Comparison of ENCODE assay signal across 13 mouse cellular contexts in genomic region chr8:88774593-88775297, GRCm38 (mm10).
DNase-seq lines count a peak whose midpoint lies in the region; ATAC-seq and TF ChIP-seq lines count a peak whose summit lies in the region.
"Had no signal": no experiment of that assay in that cellular context is flagged by ENCODE, and none has a peak within 500 bp of the region (broad histone marks: within the 10 kb centered on the region; RNA-seq: fewer than 3 reads in every experiment).

No protein-coding gene starts in this region.

- no peak overlapping the region for H3K9ac ChIP-seq in kidney, embryonic 16.5 days (replicated peaks; ENCODE audit: low read length)
- no peak overlapping the region for H3K9ac ChIP-seq in forebrain, embryonic 16.5 days (replicated peaks; ENCODE audit: low read depth, low read length)
- H3K9ac ChIP-seq in midbrain, postnatal 0 days (replicated peaks; ENCODE audit: low read length, poor library complexity, severe bottlenecking) = no peak overlapping the region
- H3K9ac ChIP-seq: limb, embryonic 12.5 days had no signal

- no peaks in the 10 kb centered on the region for H3K36me3 ChIP-seq in kidney, embryonic 16.5 days (ENCODE audit: insufficient read depth, low read length)
- H3K36me3 ChIP-seq in kidney, adult 2 months (ENCODE audit: control insufficient read depth, insufficient read depth, low read length) = no peaks in the 10 kb centered on the region
- H3K36me3 ChIP-seq in forebrain, embryonic 16.5 days (ENCODE audit: control insufficient read depth, insufficient read depth) = no peaks in the 10 kb centered on the region
- no peaks in the 10 kb centered on the region for H3K36me3 ChIP-seq in midbrain, postnatal 0 days (ENCODE audit: insufficient read depth, low read length)
- H3K36me3 ChIP-seq: limb, embryonic 12.5 days had no signal

- no peak overlapping the region for H3K4me2 ChIP-seq in kidney, embryonic 16.5 days (replicated peaks; ENCODE audit: low read depth, low read length)
- H3K4me2 ChIP-seq in forebrain, embryonic 16.5 days (ENCODE audit: low read length) = peak overlapping the region; percentile 35
- no peak overlapping the region for H3K4me2 ChIP-seq in midbrain, postnatal 0 days (ENCODE audit: low read depth, low read length, poor library complexity, severe bottlenecking)
- H3K4me2 ChIP-seq: limb, embryonic 12.5 days had no signal

- DNase-seq in kidney, adult 2 months = no peak
- DNase-seq in brain, embryonic 14.5 days (ENCODE audit: low read depth) = peak; percentile 75
- peak; percentile 34 for DNase-seq in midbrain, postnatal 0 days (ENCODE audit: low spot score)
- no peak for DNase-seq in thymus, postnatal 14 days
- no peak for DNase-seq in lung, adult 2 months
- DNase-seq: cerebellum, adult 9-11 months; gastrocnemius, postnatal 14 days; spleen, adult 18-20 months; thymus, postnatal 36 days had no signal

- ATAC-seq in kidney, embryonic 16.5 days (ENCODE audit: low FRiP score, low TSS enrichment) = 0 out of 2 replicates have a peak, but pooled peaks have one; percentile 23
- peak; percentile 80 for ATAC-seq in forebrain, embryonic 16.5 days
- ATAC-seq in midbrain, postnatal 0 days (ENCODE audit: low FRiP score) = no peak

- WGBS in kidney, embryonic 16.5 days = 55% methylated on average over 19 of the region's 19 CpGs
- 57% methylated on average over 19 of the region's 19 CpGs for WGBS in kidney, adult 2 months
- whole genome bisulfite sequencing in forebrain, embryonic 16.5 days = 20% methylated on average over 19 of the region's 19 CpGs
- WGBS in midbrain, postnatal 0 days = 23% methylated on average over 19 of the region's 19 CpGs
- WGBS in lung, adult 2 months = 64% methylated on average over 19 of the region's 19 CpGs

- H3K9me3 ChIP-seq in kidney, embryonic 16.5 days (ENCODE audit: low read length) = peaks cover 3% of the 10 kb centered on the region; the same call in 1 of the 2 replicates
- no peaks in the 10 kb centered on the region for H3K9me3 ChIP-seq in forebrain, embryonic 16.5 days (ENCODE audit: control insufficient read depth, low read length)
- no peaks in the 10 kb centered on the region for H3K9me3 ChIP-seq in midbrain, postnatal 0 days (ENCODE audit: low read length)

- no peaks in the 10 kb centered on the region for H3K27me3 ChIP-seq in kidney, embryonic 16.5 days (ENCODE audit: insufficient read depth, low read length)
- no peaks in the 10 kb centered on the region for H3K27me3 ChIP-seq in kidney, adult 2 months (replicated peaks; ENCODE audit: control insufficient read depth, insufficient read depth, low read length)
- no peaks in the 10 kb centered on the region for H3K27me3 ChIP-seq in forebrain, embryonic 16.5 days (replicated peaks; ENCODE audit: control insufficient read depth, insufficient read depth, low read length)
- H3K27me3 ChIP-seq in midbrain, postnatal 0 days (ENCODE audit: insufficient read depth, low read length) = no peaks in the 10 kb centered on the region

- peaks cover 5% of the 10 kb centered on the region for H3K4me1 ChIP-seq in kidney, embryonic 16.5 days (ENCODE audit: insufficient read depth, low read length)
- H3K4me1 ChIP-seq in kidney, adult 2 months (ENCODE audit: control insufficient read depth, insufficient read depth, low read length) = no peaks in the 10 kb centered on the region
- peaks cover 17% of the 10 kb centered on the region for H3K4me1 ChIP-seq in forebrain, embryonic 16.5 days (replicated peaks; ENCODE audit: control insufficient read depth, insufficient read depth, low read length)
- peaks cover 3% of the 10 kb centered on the region; the same call in 1 of the 2 replicates for H3K4me1 ChIP-seq in midbrain, postnatal 0 days (ENCODE audit: insufficient read depth, low read length)
- no peaks in the 10 kb centered on the region for H3K4me1 ChIP-seq in lung, adult 2 months (ENCODE audit: control insufficient read depth, insufficient read depth, low read length)
- H3K4me1 ChIP-seq: limb, embryonic 12.5 days had no signal

- TF ChIP-seq CTCF in kidney, adult 2 months (conservative IDR thresholded peaks at IDR 0.05; ENCODE audit: insufficient read depth, insufficient read length, low read depth, low read length) = no peak
- no peak for TF ChIP-seq CTCF in brain, embryonic 14.5 days (IDR thresholded peaks at IDR 0.05; ENCODE audit: borderline replicate concordance, extremely low read depth, insufficient read depth, insufficient read length)
- TF ChIP-seq CTCF in midbrain, postnatal 0 days (IDR thresholded peaks at IDR 0.05) = no peak
- TF ChIP-seq CTCF in lung, adult 2 months (IDR thresholded peaks at IDR 0.05; ENCODE audit: insufficient read depth, low read length) = no peak

- no peak overlapping the region for H3K4me3 ChIP-seq in kidney, embryonic 16.5 days (ENCODE audit: low read length)
- no peak overlapping the region for H3K4me3 ChIP-seq in kidney, adult 2 months (ENCODE audit: insufficient read depth, low read depth, low read length)
- no peak overlapping the region for H3K4me3 ChIP-seq in forebrain, embryonic 16.5 days (replicated peaks; ENCODE audit: low read length)
- H3K4me3 ChIP-seq in midbrain, postnatal 0 days (ENCODE audit: low read depth, low read length) = no peak overlapping the region
- no peak overlapping the region for H3K4me3 ChIP-seq in lung, adult 2 months (replicated peaks; ENCODE audit: extremely low read depth, low read depth, low read length)
- H3K4me3 ChIP-seq: erythroblast, embryonic 14.5 days; limb, embryonic 12.5 days had no signal

- no peak overlapping the region for H3K27ac ChIP-seq in kidney, embryonic 16.5 days (ENCODE audit: low read length)
- no peak overlapping the region for H3K27ac ChIP-seq in kidney, adult 2 months (ENCODE audit: insufficient read depth, low read depth, low read length)
- peak overlapping the region; percentile 4; the same call in 1 of the 2 replicates for H3K27ac ChIP-seq in forebrain, embryonic 16.5 days (ENCODE audit: low read length)
- no peak overlapping the region for H3K27ac ChIP-seq in midbrain, postnatal 0 days (ENCODE audit: low read depth, low read length)
- H3K27ac ChIP-seq: limb, embryonic 12.5 days had no signal

- no peak for TF ChIP-seq POLR2A in kidney, adult 2 months (IDR thresholded peaks at IDR 0.05; ENCODE audit: low read depth, low read length)
- no peak for TF ChIP-seq POLR2A in brain, embryonic 14.5 days (IDR thresholded peaks at IDR 0.05; ENCODE audit: borderline replicate concordance, extremely low read depth, insufficient read depth, insufficient read length, poor library complexity, severe bottlenecking)
- no peak for TF ChIP-seq POLR2A in lung, adult 2 months (IDR thresholded peaks at IDR 0.05; ENCODE audit: borderline replicate concordance, extremely low read depth, low read depth, low read length)

Comparison
In these comparisons a context has a peak if more than half of its experiments do, and no peak if none do; other contexts are left out.
1. DNase-seq: peak in brain, embryonic 14.5 days (single experiment) and midbrain, postnatal 0 days (single experiment); none in kidney, adult 2 months (single experiment), thymus, postnatal 14 days (single experiment) and lung, adult 2 months (single experiment).